Mouse (Mus musculus): ENCODE results near the gene Atf7ip.

DNA sequence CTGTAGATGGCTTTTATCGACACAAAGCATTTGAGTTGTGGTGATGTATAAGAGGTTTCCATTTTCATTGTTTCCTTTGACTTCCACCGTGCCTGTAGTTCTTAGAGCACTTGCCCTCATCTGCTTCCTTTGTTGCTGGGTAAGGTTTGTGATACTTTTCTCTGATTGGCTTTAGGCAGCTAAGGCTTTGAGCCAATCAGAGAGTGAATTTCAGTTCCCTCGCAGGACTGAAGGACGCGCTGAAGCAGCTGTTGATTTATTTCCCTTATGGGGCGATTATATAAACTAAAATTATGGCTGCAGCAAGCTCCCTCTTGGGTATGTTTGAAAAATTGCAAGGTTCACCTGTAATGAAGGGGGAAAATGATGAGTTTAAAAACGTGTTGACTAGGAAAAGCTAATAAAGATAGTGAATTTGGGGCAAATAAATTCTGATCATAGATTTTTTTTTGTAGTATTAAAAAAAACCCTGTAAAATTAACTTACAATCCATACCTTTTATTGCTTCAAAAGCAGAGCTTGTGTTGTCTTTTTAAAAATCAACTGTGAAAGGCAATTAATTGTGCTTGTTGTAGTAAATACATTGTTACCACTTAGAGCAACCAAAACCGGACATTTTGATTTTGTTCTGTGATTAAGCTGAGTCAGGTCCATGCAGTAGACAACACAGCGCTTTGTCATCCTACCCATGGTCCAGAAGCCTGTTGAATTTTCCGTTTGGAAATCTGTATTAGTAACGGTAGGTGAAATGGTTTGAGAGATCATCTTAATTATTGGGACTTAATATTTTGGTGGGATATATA, 48.0 kb downstream of the Atf7ip start:
- no peak for TF ChIP-seq CTCF (IDR thresholded peaks at IDR 0.05; ENCODE audit: low read depth, low read length)
- TF ChIP-seq EP300 (IDR thresholded peaks at IDR 0.05; ENCODE audit: insufficient read depth, low read depth, low read length): no peak
